Mouse (Mus musculus) gastrocnemius, adult 8-10 months (tissue): ENCODE data around the gene Ptpn4. TPM values are rescaled to one million over a fixed set of nuclear protein-coding genes. Genes with fewer than 3 reads are reported as not detected.

ENCODE experiments used
- DNase-seq, 2 experiments: peaks; one replicate each; pipeline ENCODE4 v3.0.0; 2022; ENCODE audit warnings: low spot score in 2 of 2
- total RNA-seq, 4 experiments: library from RNA; stranded (reverse); gene quantifications; 2 replicates each; pipeline ENCODE4 v1.2.4; 2022

Ptpn4 gene
- total RNA-seq, 4 experiments from 2014 or later = 21.6 to 36.6 (median 28.2) TPM

DNA sequence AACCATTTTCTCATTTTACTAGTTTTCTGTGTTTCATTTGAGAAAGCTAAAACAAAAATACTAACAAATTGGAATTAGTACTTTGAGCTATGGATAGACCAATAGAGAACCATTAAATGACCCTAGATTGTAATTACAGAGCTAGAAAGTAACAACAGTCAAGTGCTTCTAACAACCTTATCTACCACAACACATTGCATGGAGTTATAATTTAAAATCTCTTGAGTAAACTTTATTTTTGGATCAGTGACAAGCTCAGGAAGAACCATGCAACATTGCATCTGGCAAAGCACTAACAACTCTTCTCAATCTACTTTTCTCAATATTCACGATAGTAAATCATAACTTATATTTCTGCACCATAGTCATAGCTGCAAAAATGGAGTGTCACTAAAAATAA is 29.7 kb downstream of the Ptpn4 start:
- no peak for DNase-seq

- DNase-seq = no peak
These were observed 31.4 kb downstream of the Ptpn4 start for GRCm38 (mm10) chr1:119805984-119806383.

- no peak for DNase-seq
These were observed 32.8 kb downstream of the Ptpn4 start for GRCm38 (mm10) chr1:119804586-119804985.

DNA sequence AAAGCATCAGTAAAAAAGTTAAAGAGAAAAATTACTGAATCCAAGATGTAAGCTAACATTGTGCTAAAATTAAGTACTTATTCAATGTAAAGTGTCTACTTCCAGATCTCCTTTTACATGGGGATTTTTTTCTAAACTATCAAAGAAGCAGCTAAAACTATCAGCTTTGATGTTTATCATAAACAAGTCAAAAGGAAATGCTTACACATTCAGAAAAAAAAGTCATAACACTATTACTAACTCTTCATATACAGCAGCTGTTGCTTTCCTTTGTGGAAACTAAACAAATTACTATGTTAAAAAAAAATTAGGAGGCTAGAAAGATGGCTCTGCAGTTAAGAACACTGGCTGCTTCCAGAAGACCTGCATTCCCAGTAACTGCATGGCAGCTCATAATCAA is 42.2 kb downstream of the Ptpn4 start:
- DNase-seq = no peak

DNA sequence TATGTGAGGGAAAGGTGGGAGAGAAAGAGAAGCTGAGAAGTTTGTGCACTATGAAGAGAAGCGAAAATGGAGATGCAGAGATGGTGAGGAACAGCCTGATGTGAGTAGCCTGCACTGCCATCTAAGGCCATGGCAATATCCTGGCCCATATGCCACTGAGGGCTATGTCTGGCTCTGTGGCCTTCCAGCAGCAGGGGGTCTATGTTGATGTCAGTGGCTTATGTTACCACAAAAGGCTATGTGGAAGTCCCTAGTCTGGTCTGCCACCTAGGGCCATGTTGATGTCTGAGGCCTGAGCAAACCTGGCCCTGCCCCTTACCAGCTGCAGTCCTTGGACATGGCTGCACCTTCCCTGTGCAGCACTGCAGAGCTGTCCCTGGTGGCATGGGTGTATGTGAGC is 43.1 kb downstream of the Ptpn4 start:
- no peak for DNase-seq

DNA sequence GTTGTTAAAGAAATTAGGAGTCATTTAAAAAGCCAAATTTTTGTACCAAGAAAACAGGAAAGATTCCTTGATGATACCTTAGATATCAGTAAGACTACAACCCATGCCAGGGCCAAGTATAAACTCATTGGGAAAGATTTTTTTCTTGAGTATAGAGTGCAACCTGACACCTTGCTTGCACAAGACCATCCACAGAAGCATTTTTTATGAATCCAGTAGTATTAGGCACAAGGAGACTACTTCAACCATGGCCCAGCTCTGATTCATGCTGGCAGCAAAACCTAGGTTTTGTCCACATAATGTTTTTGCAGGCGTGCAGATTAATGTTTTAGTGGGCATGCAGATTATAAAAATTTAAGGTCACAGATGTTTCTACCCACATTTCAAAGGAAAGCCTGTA is 46.8 kb downstream of the Ptpn4 start:
- no peak for DNase-seq

- no peak for DNase-seq
These were observed 61.5 kb downstream of the Ptpn4 start for GRCm38 (mm10) chr1:119775915-119776314.

- no peak for DNase-seq
These were observed 101.7 kb downstream of the Ptpn4 start for GRCm38 (mm10) chr1:119735692-119736091.

DNA sequence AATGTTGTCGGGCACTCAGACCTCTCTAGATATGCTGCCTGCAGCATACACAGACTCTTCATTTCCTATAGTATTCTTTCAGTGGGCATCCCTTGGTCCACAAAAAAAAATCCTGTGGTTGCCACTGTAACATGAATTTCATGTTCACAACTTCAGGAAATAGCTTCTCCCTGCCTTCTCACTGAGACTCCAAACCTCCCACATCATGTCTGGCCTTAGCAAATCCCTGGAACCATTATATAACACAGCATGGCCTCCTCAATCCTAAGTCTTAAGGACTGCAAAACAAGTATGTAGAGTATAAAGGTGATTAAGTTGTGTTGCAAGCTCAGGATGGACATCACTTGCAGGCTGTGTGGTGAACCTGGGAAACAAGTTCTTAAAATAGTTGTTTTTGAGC is 102.6 kb downstream of the Ptpn4 start:
- DNase-seq = no peak

DNA sequence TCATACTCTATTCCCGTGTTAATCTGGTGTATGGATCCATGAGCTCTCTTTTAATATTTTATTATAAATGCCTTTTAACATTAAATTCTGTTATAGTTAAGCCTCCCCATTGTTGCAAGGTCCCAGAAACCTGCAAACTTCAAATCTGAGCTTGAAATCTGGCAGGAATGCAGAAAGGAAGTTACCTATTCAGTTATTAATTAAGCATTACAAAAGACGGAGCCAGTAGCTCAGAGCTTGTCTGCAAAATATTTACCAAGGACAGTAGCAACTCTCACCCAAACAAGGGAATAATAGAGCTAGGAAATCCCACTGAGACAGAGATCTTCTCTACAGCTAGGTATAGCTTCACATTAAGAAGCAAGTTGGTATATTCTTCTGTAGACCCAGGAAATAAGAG is 106.2 kb downstream of the Ptpn4 start:
- no peak for DNase-seq

DNA sequence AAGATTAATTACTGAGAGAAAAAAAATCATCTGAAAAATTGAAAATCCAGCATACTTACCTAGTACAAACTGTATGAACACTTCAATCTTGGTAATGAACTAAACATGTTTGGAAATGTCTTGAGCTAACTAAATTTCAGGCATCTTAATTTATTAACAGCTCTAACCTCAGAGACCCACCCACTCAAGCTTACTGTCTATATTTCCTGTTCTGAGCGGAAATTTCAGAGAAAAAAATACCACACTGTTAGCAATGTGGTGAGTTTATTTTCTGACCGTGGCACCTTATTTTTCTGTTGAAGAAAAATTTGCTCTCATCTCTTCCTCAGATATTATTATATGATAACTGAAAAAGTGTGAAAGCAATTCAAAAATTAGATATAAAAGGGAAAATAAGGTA is 124.4 kb downstream of the Ptpn4 start:
- no peak for DNase-seq

GRCm38 (mm10) chr1:119706471-119707217 is 130.8 kb downstream of the Ptpn4 start:
- DNase-seq = no peak

DNA sequence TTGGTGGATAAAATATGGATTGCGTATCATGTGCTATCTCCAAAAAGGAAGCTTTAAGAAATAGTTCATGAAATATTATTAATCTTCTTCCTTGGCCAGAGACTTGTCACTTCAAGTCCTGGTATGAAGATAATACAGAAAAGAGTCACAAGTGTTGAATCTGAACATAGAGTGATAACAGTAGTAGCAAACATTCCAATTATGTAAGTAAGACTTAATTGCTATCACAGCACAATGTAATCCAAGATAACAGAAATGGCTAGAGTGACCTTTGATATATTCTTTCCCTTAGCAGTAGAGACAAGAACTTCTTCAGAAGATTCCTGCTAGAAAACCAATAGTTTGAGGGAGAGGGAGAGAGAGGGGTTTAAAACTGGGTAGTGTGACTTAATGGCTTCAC is 140.6 kb downstream of the Ptpn4 start:
- no peak for DNase-seq

DNA sequence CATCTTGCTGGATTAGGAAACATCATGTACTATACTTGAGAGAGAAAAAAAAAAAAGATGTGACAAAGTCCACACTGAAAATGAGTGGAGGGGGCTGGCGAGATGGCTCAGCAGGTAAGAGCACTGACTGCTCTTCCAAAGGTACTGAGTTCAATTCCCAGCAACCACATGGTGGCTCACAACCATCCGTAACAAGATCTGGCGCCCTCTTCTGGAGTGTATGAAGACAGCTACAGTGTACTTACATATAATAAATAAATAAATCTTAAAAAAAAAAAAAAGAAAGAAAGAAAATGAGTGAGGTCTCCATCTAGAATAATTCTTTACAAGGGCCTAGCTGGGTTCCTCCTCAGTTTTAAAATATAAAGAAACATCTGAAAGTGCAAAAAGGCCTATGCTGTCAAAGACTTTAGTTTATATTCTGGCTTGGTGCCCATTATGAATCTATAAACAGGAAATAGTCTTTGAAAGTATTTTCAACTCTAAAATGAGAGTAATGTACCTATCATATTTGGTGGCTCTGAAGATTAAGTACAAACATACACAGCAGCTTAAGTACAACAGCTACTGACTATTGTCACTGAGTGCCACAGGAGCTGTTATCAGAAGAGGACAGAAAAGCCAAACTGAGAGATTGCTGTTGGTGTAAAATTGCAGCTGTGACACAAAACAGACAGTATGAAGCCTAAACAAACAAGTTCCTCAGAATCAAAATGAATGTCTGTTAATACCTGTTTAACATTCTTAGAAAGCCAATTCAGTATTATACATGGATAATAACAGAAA is 151.4 kb downstream of the Ptpn4 start:
- DNase-seq = no peak

DNA sequence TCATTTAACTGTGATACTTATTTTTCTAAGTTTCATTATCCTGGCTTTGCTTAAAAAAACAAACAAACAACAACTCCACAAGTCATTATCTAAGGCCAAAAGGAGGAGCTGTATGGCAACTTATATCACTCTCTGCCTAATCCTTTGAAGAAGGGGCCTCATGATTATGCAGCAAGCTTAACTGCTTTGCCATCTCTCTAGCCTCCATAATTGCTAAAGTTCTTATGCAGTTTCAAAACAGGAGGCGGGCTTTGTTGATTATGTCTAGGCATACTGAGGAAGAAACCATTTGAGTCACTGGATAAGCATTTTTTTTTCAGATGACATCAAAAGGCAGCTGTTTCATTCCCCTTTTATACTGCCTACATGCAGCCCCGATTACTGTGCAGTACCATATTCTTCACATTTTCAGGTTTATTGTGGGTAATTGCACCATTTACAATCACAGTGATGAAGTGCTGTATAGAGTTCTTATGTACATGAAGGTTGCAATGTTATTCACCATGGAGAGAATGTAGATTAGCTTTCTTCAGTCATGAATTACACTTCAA is 155.7 kb downstream of the Ptpn4 start:
- no peak for DNase-seq

DNA sequence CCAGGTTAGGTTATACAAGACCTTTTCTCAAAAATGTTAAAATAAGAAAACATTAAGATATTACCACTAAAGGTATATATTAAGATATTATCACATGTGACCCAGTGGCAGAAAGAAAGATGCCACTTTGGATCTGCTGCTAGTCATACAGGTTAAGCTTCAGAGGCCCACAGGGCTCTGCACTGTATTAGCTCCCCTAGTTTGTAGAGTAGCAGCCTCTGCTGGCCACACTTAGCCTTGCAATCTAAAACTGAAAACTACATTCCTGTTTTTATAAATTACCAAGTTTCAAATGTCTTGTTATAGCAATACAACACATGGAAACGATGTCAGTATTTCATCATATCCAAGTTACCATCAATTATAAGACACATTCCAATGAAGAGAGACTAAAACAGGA is 162.4 kb downstream of the Ptpn4 start:
- DNase-seq = no peak

- no peak for DNase-seq
These were observed 170.5 kb downstream of the Ptpn4 start for GRCm38 (mm10) chr1:119666904-119667303.

DNA sequence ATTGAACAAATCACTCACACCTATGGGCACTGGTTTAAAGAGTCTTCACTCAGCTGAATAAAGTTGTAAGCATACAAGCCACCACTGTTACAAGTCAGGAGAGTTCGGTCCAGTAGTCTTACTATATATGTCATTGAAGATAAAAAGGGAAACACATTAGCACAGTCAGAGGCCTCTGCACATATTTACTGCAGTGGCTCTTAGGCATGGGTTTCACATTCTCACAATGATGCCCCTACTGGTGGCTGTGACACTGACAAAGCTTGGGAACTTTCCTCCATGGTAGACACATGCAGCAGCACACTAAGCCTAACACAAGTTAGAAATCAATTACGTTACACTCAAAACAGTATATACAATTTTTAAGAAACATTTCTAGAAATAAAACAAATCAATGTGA is 183.1 kb downstream of the Ptpn4 start:
- DNase-seq = no peak

GRCm38 (mm10) chr1:119650386-119650785 is 187.0 kb downstream of the Ptpn4 start:
- no peak for DNase-seq

DNA sequence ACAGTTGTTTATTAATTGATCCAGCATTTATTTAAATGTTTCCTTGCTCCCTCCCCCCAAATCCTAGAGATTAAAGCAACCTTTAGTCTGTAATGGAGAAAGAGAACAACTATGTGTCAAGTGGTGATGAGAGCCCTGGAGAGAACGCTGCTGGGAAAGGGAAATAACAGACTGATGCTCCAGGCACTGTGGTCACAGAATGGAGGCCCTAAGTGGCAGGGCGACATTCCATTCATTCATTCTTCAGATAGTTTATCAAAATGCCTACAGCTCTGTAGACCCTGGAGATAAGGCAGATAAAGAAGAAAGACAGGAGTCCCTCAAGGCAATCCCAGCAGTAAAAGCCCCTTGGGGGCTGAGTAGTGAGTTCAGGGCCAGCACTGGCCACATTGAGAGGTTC is 187.8 kb downstream of the Ptpn4 start:
- no peak for DNase-seq

GRCm38 (mm10) chr1:119648205-119649111 is 189.0 kb downstream of the Ptpn4 start, which contains the start of gene Epb41l5:
TSS of gene Epb41l5 (minus strand) at chr1:119649000.
- peak; percentile 69 to 74 for DNase-seq
